Mouse (Mus musculus): ENCODE measurements at regions not wholly inside any gene's neighbourhood (a gene's known extent, or its start where the extent isn't known, plus 50 kb on each side); places are given as distances from the start of the nearest gene placed in this dataset.

DNA sequence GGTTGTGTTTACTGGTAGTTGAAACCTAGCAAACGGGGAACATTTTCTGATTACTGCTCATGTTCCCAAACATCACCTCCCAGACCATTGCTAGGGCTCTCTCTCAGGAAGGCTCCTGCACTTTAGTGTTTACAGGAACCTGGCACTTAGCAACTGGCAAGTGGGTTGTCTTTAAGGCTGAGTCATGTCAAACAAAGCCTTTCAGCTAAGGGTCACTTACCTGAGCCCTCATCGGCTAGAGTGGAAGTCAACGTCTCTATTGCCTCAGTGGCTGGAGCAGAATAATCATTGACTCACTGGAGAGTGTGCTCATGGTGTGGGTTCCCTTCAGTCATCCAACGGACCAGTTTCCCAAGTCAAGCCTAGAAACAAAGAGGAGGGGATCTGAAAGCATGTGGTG lies 101.0 kb downstream of the Tomm20 start:
- WGBS, result 70% methylated on average over 4 of the region's 4 CpGs
- H3K4me3 ChIP-seq (replicated peaks; ENCODE audit: control insufficient read depth, low read depth, low read length), result no peak overlapping the region
- no peak for TF ChIP-seq POLR2A (IDR thresholded peaks at IDR 0.05; ENCODE audit: borderline replicate concordance, control insufficient read depth, low read depth, low read length)
- TF ChIP-seq CTCF (IDR thresholded peaks at IDR 0.05; ENCODE audit: control insufficient read depth, insufficient read depth, low read length), result no peak
- H3K4me1 ChIP-seq (ENCODE audit: control insufficient read depth, insufficient read depth, low read length), result peaks cover 35% of the 10 kb centered on the region
- peak overlapping the region; percentile 83; the same call in 1 of the 2 replicates for H3K27ac ChIP-seq (ENCODE audit: control insufficient read depth, insufficient read depth, low read depth, low read length, poor library complexity)

DNA sequence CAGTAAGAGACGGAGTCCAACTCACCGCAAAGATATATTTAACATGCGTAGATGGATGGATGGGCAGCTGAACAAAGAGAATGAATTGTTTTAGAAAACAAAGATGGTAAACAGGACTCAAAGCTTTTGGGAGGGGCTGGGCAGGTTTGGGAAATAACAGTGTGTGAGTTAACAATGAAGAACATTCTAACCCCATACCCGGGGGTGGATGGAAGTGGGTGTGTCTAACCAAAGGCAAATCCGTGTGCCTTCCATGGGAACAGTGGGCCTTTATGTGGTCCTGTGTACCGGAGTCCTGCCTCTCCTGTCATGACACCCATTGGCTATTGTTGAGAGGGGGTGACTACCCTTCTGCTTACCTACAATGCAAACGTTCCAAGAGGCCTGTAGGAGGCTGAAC lies 104.5 kb downstream of the Tomm20 start:
- H3K4me1 ChIP-seq (ENCODE audit: control insufficient read depth, insufficient read depth, low read length), result peaks cover 23% of the 10 kb centered on the region
- 83% methylated on average over 7 of the region's 7 CpGs for WGBS
- no peak overlapping the region for H3K4me3 ChIP-seq (replicated peaks; ENCODE audit: control insufficient read depth, low read depth, low read length)
- TF ChIP-seq POLR2A (IDR thresholded peaks at IDR 0.05; ENCODE audit: borderline replicate concordance, control insufficient read depth, low read depth, low read length) (no peak), CTCF (IDR thresholded peaks at IDR 0.05; ENCODE audit: control insufficient read depth, insufficient read depth, low read length) (no peak)
- no peak overlapping the region for H3K27ac ChIP-seq (ENCODE audit: control insufficient read depth, insufficient read depth, low read depth, low read length, poor library complexity)

DNA sequence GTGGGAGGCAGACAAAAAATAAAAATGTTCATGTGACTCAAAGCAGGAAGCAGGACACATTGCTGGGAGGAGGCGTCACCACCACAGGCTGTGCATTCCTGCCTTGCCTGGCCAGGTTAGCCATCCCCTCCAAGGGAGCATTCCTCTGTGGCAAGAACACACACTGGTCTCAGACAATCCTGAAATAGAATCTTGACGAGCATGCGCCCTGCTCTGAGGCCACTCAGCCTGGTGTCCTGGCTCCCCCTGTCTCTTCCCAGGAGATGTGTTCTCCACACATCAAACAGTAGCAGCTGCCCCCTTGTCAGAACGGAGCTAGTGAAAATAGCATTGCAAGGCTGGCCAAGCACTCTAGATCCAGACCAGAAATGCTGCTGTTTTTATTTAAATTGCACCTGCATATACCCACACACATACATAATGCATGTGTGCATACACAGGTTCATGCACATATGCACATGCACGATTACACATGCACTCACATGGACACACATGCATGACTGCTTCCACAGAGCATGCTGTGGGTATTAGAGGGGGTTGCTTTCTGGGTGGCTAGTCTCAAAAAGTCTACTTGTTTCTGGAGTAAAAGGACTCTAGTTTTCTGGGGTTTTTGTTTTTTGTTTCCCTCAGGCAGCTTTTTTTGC lies 105.8 kb downstream of the Tomm20 start:
- H3K4me1 ChIP-seq (ENCODE audit: control insufficient read depth, insufficient read depth, low read length), result peaks cover 20% of the 10 kb centered on the region
- no peak overlapping the region for H3K4me3 ChIP-seq (replicated peaks; ENCODE audit: control insufficient read depth, low read depth, low read length)
- TF ChIP-seq POLR2A (IDR thresholded peaks at IDR 0.05; ENCODE audit: borderline replicate concordance, control insufficient read depth, low read depth, low read length), result no peak
- peak; percentile 27; the same call in 1 of the 2 replicates for TF ChIP-seq CTCF (IDR thresholded peaks at IDR 0.05; ENCODE audit: control insufficient read depth, insufficient read depth, low read length)
- peak overlapping the region; percentile 74 for H3K27ac ChIP-seq (ENCODE audit: control insufficient read depth, insufficient read depth, low read depth, low read length, poor library complexity)
- 20% methylated on average over 5 of the region's 5 CpGs for WGBS

DNA sequence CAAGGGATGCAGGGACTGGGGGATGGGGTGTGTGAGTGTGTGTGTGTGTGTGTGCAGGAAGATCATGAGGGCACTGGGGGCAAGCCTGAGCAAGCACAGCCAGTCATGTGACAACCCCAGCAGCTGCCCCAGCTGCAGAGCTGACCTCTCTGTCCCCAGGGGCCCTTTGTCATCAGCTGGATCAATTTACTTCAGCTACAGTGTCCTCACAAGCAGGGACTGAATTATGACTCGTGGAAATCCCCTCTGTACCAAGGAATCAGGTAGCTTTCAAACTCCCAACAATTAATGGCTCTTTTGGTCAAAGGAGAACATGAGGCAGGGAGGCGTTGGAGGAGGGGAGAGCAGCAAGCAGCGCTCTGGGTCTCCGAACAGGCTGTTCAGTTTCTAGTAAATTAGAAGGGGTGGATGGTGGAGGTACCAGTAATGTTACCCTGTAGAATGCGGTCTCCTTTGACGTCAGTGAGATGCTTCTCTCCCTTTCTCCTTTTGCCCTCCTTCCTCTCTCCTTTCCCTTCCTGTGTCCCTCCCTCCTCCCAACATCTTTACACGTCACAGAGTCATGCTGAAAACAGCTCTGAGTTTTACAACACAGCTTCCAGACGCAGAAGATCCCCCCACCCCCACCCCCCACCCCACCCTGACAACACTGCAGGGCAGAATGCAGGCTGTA lies 106.5 kb downstream of the Tomm20 start:
- Histone ChIP-seq H3K4me3 (replicated peaks; ENCODE audit: control insufficient read depth, low read depth, low read length) (no peak overlapping the region), H3K4me1 (ENCODE audit: control insufficient read depth, insufficient read depth, low read length) (peaks cover 21% of the 10 kb centered on the region), H3K27ac (ENCODE audit: control insufficient read depth, insufficient read depth, low read depth, low read length, poor library complexity) (peak overlapping the region; percentile 74)
- 25% methylated on average over 8 of the region's 8 CpGs for WGBS
- no peak for TF ChIP-seq POLR2A (IDR thresholded peaks at IDR 0.05; ENCODE audit: borderline replicate concordance, control insufficient read depth, low read depth, low read length)
- peak; percentile 13; the same call in 1 of the 2 replicates for TF ChIP-seq CTCF (IDR thresholded peaks at IDR 0.05; ENCODE audit: control insufficient read depth, insufficient read depth, low read length)

DNA sequence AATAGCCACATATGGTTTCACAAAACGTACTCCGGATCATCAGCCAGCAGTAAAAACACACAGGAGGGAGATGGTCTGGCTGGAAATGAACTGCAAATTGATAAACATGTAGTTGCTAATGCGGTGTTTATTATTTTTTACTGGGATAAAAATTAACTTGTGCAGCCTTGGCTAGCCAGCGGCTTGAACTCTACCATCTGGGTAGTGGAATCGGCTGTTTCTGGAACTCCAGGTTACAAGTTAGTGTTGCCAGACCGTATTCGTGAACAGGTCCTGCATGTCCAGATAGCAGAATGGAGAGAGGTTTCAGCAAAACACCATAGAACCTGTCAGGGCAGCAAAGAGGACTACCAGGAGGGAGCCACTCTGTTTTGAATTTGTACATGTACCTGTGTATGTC lies 107.4 kb downstream of the Tomm20 start:
- peaks cover 22% of the 10 kb centered on the region for H3K4me1 ChIP-seq (ENCODE audit: control insufficient read depth, insufficient read depth, low read length)
- no peak for TF ChIP-seq POLR2A (IDR thresholded peaks at IDR 0.05; ENCODE audit: borderline replicate concordance, control insufficient read depth, low read depth, low read length)
- TF ChIP-seq CTCF (IDR thresholded peaks at IDR 0.05; ENCODE audit: control insufficient read depth, insufficient read depth, low read length), result no peak
- WGBS, result 85% methylated on average over 7 of the region's 7 CpGs
- H3K27ac ChIP-seq (ENCODE audit: control insufficient read depth, insufficient read depth, low read depth, low read length, poor library complexity), result no peak overlapping the region; the same call in 1 of the 2 replicates
- no peak overlapping the region for H3K4me3 ChIP-seq (replicated peaks; ENCODE audit: control insufficient read depth, low read depth, low read length)

DNA sequence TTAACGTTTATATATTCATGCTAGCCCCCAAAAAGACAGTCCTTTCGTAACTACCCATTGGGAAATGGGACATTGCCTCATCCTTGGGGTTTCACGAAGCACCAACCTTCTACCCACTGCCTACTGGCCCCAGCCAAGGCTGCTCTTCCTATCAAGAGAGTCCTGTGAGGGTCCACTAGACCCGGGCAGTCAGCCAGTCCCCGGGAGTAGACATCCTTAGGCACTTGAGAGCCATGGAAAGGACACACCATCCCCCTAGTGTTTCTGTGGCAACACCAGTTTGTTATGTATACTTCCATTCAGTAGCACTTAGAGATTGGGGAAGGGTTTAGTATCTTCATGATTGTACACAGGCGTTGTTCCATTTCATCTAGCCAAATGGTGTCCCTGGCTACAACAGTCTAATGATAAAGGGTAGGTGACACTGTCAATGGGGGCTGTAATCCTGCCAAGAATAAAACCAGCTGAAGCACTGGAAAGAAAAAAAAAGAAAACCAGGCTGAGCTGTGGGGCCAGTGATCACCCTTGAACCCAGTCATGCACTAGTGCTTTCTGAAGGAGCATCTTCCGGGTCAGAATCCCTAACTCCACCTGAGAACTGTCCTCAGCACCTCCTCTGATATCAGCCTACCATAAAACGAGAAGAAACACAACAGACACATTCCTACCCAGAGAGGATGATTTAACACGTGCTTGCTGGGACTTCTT lies 108.2 kb downstream of the Tomm20 start:
- TF ChIP-seq CTCF (IDR thresholded peaks at IDR 0.05; ENCODE audit: control insufficient read depth, insufficient read depth, low read length) (no peak), POLR2A (IDR thresholded peaks at IDR 0.05; ENCODE audit: borderline replicate concordance, control insufficient read depth, low read depth, low read length) (no peak)
- Histone ChIP-seq H3K27ac (ENCODE audit: control insufficient read depth, insufficient read depth, low read depth, low read length, poor library complexity) (peak overlapping the region; percentile 64), H3K4me3 (replicated peaks; ENCODE audit: control insufficient read depth, low read depth, low read length) (no peak overlapping the region), H3K4me1 (ENCODE audit: control insufficient read depth, insufficient read depth, low read length) (peaks cover 26% of the 10 kb centered on the region)
- 41% methylated on average over 9 of the region's 9 CpGs for WGBS

DNA sequence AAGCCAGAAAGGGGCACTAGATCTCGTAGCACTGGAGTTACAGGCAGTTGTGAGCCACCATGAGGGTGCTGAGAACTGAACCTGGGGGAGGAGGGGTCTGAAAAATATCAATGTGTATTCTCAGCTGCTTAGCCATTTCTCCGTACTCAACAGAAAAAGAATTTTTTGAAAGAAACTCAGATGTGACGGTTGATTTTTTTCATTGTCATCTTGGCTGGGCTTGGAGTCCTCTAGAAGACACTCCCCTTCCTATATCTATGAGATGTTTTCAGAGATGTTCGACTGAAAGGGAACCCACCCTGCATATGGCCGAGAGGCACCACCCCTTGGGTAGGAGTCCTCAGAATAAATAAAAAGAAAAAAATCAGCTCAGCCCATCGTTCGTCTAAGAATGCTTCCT lies 110.1 kb downstream of the Tomm20 start:
- WGBS, result 25% methylated on average over 7 of the region's 7 CpGs
- Histone ChIP-seq H3K4me1 (ENCODE audit: control insufficient read depth, insufficient read depth, low read length) (peaks cover 37% of the 10 kb centered on the region), H3K4me3 (replicated peaks; ENCODE audit: control insufficient read depth, low read depth, low read length) (no peak overlapping the region), H3K27ac (ENCODE audit: control insufficient read depth, insufficient read depth, low read depth, low read length, poor library complexity) (peak overlapping the region; percentile 39)
- TF ChIP-seq CTCF (IDR thresholded peaks at IDR 0.05; ENCODE audit: control insufficient read depth, insufficient read depth, low read length) (no peak), POLR2A (IDR thresholded peaks at IDR 0.05; ENCODE audit: borderline replicate concordance, control insufficient read depth, low read depth, low read length) (no peak)

Measured in bone marrow, adult 2 months (tissue).